Mouse (Mus musculus) kidney, adult 2 months (tissue): ENCODE results near the gene Lce1g. TPM values are rescaled to one million over a fixed set of nuclear protein-coding genes. Genes with fewer than 3 reads are reported as not detected.
A peak's percentile ranks its signal among the peaks of the same experiment; 100 is the strongest.

Experiments
- DNase-seq: peaks from one replicate; pipeline ENCODE4 v3.0.0; 2021
- H3K27ac ChIP-seq: fragments of 200-500 bp; 2 replicates; pipeline ENCODE4 v1.5.1; 2012; ENCODE audit warnings: low read depth, low read length, control low read depth, inconsistent platforms; ENCODE audit not compliant: insufficient read depth
- H3K27me3 ChIP-seq: fragments of 200-500 bp; replicated peaks from 2 replicates; pipeline ENCODE4 v1.6.1; 2012; ENCODE audit warnings: mild to moderate bottlenecking, moderate library complexity, low read length, inconsistent platforms; ENCODE audit not compliant: control insufficient read depth, insufficient read depth
- H3K36me3 ChIP-seq: fragments of 200-500 bp; 2 replicates; pipeline ENCODE4 v1.6.1; 2012; ENCODE audit warnings: mild to moderate bottlenecking, moderate library complexity, low read length, inconsistent platforms; ENCODE audit not compliant: control insufficient read depth, insufficient read depth
- H3K4me1 ChIP-seq: fragments of 200-500 bp; 2 replicates; pipeline ENCODE4 v1.6.1; 2011; ENCODE audit warnings: low read length; ENCODE audit not compliant: control insufficient read depth, insufficient read depth
- H3K4me3 ChIP-seq: fragments of 200-500 bp; 2 replicates; pipeline ENCODE4 v1.5.1; 2011; ENCODE audit warnings: mild to moderate bottlenecking, low read depth, low read length, control low read depth; ENCODE audit not compliant: insufficient read depth
- CTCF ChIP-seq: fragments of 200-500 bp; conservative IDR thresholded peaks from 2 replicates; pipeline ENCODE4 v1.5.1; 2011; ENCODE audit warnings: low read depth, mild to moderate bottlenecking, control low read depth, low read length, moderate library complexity, mixed read lengths; ENCODE audit not compliant: insufficient read depth, insufficient read length
- POLR2A ChIP-seq: fragments of 200-500 bp; IDR thresholded peaks from one replicate; pipeline ENCODE4 v1.6.1; 2011; ENCODE audit warnings: low read depth, low read length, control low read depth
- WGBS: fragments of 180-500 bp; shearing (Covaris S2); methylation state at CpG from one replicate; pipeline ENCODE4 v1.1.7; 2018; 5-methylcytosine and 5-hydroxymethylcytosine counted together
- polyA plus RNA-seq: library from polyadenylated mRNA; depleted of rRNA; stranded (reverse); fragments of >200 nt; gene quantifications from 2 replicates; pipeline ENCODE4 v1.2.3, GENCODE M21; 2012; rRNA removed

The Lce1g gene
- polyA plus RNA-seq, result not detected in 2 replicates

GRCm38 (mm10) chr3:92752238-92752637 lies at the start of gene Lce1g:
Gene Lce1g (minus strand): TSS chr3:92752338.
- no peak for TF ChIP-seq POLR2A
- no peak for TF ChIP-seq CTCF
- Histone ChIP-seq H3K27me3 (no peaks in the 10 kb centered on the region), H3K4me1 (no peaks in the 10 kb centered on the region), H3K27ac (no peak within 1 kb of the TSS), H3K4me3 (no peak within 1 kb of the TSS), H3K36me3 (no peaks in the 10 kb centered on the region)
- 89% methylated on average over 1 of the region's 1 CpGs for WGBS
- DNase-seq, result no peak

GRCm38 (mm10) chr3:92790414-92790813 lies 38.3 kb upstream of the Lce1g start, which contains the start of gene Lce1j:
Gene Lce1j (minus strand): TSS chr3:92790514.
- no peaks in the 10 kb centered on the region for H3K36me3 ChIP-seq
- 92% methylated on average over 1 of the region's 1 CpGs for WGBS
- H3K27ac ChIP-seq, result no peak within 1 kb of the TSS
- no peak for DNase-seq
- TF ChIP-seq POLR2A (no peak), CTCF (no peak)
- no peaks in the 10 kb centered on the region for H3K4me1 ChIP-seq
- no peaks in the 10 kb centered on the region for H3K27me3 ChIP-seq
- no peak within 1 kb of the TSS for H3K4me3 ChIP-seq

- TF ChIP-seq CTCF, result no peak
- TF ChIP-seq POLR2A, result no peak
- Histone ChIP-seq H3K4me3 (no peak within 1 kb of the TSS), H3K27me3 (no peaks in the 10 kb centered on the region), H3K4me1 (no peaks in the 10 kb centered on the region), H3K36me3 (no peaks in the 10 kb centered on the region), H3K27ac (no peak within 1 kb of the TSS)
- no peak for DNase-seq
- 80% methylated on average over 1 of the region's 1 CpGs for WGBS
These were observed 26.7 kb upstream of the Lce1g start, which contains the start of gene Lce1i for GRCm38 (mm10) chr3:92778799-92779198. Gene Lce1i (minus strand): TSS chr3:92778899.

GRCm38 (mm10) chr3:92771573-92771972 lies 19.4 kb upstream of the Lce1g start:
- no peaks in the 10 kb centered on the region for H3K4me1 ChIP-seq
- H3K4me3 ChIP-seq, result no peak overlapping the region
- WGBS, result 22% methylated on average over 3 of the region's 3 CpGs
- peak; percentile 11 for DNase-seq
- H3K27me3 ChIP-seq, result no peaks in the 10 kb centered on the region
- H3K27ac ChIP-seq, result no peak overlapping the region
- H3K36me3 ChIP-seq, result no peaks in the 10 kb centered on the region
- TF ChIP-seq CTCF (no peak), POLR2A (no peak)

- no peaks in the 10 kb centered on the region for H3K27me3 ChIP-seq
- H3K27ac ChIP-seq, result no peak within 1 kb of the TSS
- no peaks in the 10 kb centered on the region for H3K4me1 ChIP-seq
- TF ChIP-seq CTCF, result no peak
- TF ChIP-seq POLR2A, result no peak
- H3K4me3 ChIP-seq, result no peak within 1 kb of the TSS
- 97% methylated on average over 1 of the region's 1 CpGs for WGBS
- DNase-seq, result no peak
- no peaks in the 10 kb centered on the region for H3K36me3 ChIP-seq
These were observed 12.8 kb upstream of the Lce1g start, which contains the start of gene Lce1h for GRCm38 (mm10) chr3:92764965-92765364. Gene Lce1h (minus strand): TSS chr3:92765065.

- Histone ChIP-seq H3K27ac (no peak overlapping the region), H3K4me1 (no peaks in the 10 kb centered on the region), H3K4me3 (no peak overlapping the region), H3K36me3 (no peaks in the 10 kb centered on the region), H3K27me3 (no peaks in the 10 kb centered on the region)
- DNase-seq, result no peak
- no peak for TF ChIP-seq CTCF
- no peak for TF ChIP-seq POLR2A
- 34% methylated on average over 3 of the region's 3 CpGs for WGBS
These were observed 1.1 kb upstream of the Lce1g start for GRCm38 (mm10) chr3:92753197-92753596.

GRCm38 (mm10) chr3:92738996-92739395 lies 13.1 kb downstream of the Lce1g start, which contains the start of gene Gm38119:
Gene Gm38119 (minus strand): TSS chr3:92739096.
- Histone ChIP-seq H3K4me3 (no peak within 1 kb of the TSS), H3K27me3 (no peaks in the 10 kb centered on the region), H3K4me1 (no peaks in the 10 kb centered on the region), H3K36me3 (no peaks in the 10 kb centered on the region), H3K27ac (no peak within 1 kb of the TSS)
- WGBS, result 60% methylated on average over 1 of the region's 1 CpGs
- DNase-seq, result no peak
- TF ChIP-seq POLR2A, result no peak
- no peak for TF ChIP-seq CTCF

- H3K36me3 ChIP-seq, result no peaks in the 10 kb centered on the region
- no peak for DNase-seq
- no peak overlapping the region for H3K27ac ChIP-seq
- H3K4me1 ChIP-seq, result no peaks in the 10 kb centered on the region
- WGBS, result 70% methylated on average over 5 of the region's 5 CpGs
- TF ChIP-seq CTCF, result no peak
- TF ChIP-seq POLR2A, result no peak
- no peaks in the 10 kb centered on the region for H3K27me3 ChIP-seq
- H3K4me3 ChIP-seq, result no peak overlapping the region
These were observed 29.5 kb downstream of the Lce1g start for GRCm38 (mm10) chr3:92722631-92723030.
